Mouse (Mus musculus): Measurements from ENCODE around the gene Runx2. TPM values are rescaled to one million over a fixed set of nuclear protein-coding genes. Genes with fewer than 3 reads are reported as not detected.

Gene Runx2
- polyA plus RNA-seq, 1 experiment from 2014 or later = 4.0 TPM

- H3K36me3 ChIP-seq (ENCODE audit: insufficient read depth, low read length) = no peaks in the 10 kb centered on the region
- 91% methylated on average over 8 of the region's 8 CpGs for WGBS
- no peaks in the 10 kb centered on the region for H3K27me3 ChIP-seq (ENCODE audit: insufficient read depth, low read length)
- no peak for DNase-seq (ENCODE audit: low spot score)
- no peak overlapping the region for H3K27ac ChIP-seq
- no peak for TF ChIP-seq CTCF (IDR thresholded peaks at IDR 0.05; ENCODE audit: low read depth)
- H3K4me3 ChIP-seq (replicated peaks; ENCODE audit: low read depth, low read length) = no peak overlapping the region
- ATAC-seq (replicated peaks; ENCODE audit: low FRiP score, low read depth) = no peak
- no peaks in the 10 kb centered on the region for H3K9me3 ChIP-seq (replicated peaks; ENCODE audit: low read length)
- no peak overlapping the region for H3K4me2 ChIP-seq (ENCODE audit: low read length)
- H3K9ac ChIP-seq (ENCODE audit: low read depth, low read length) = no peak overlapping the region
- no peaks in the 10 kb centered on the region for H3K4me1 ChIP-seq (replicated peaks; ENCODE audit: insufficient read depth, low read length)
Measured at GRCm38 (mm10) chr17:44475910-44476309, 338.7 kb downstream of the Runx2 start.

GRCm38 (mm10) chr17:44474280-44474679 lies 340.3 kb downstream of the Runx2 start:
- Histone ChIP-seq H3K27me3 (ENCODE audit: insufficient read depth, low read length) (no peaks in the 10 kb centered on the region), H3K4me2 (ENCODE audit: low read length) (no peak overlapping the region), H3K9ac (ENCODE audit: low read depth, low read length) (no peak overlapping the region), H3K4me1 (replicated peaks; ENCODE audit: insufficient read depth, low read length) (no peaks in the 10 kb centered on the region), H3K27ac (no peak overlapping the region), H3K9me3 (replicated peaks; ENCODE audit: low read length) (no peaks in the 10 kb centered on the region), H3K4me3 (replicated peaks; ENCODE audit: low read depth, low read length) (no peak overlapping the region), H3K36me3 (ENCODE audit: insufficient read depth, low read length) (no peaks in the 10 kb centered on the region)
- no peak for DNase-seq (ENCODE audit: low spot score)
- WGBS = 67% methylated on average over 3 of the region's 3 CpGs
- no peak for ATAC-seq (replicated peaks; ENCODE audit: low FRiP score, low read depth)
- no peak for TF ChIP-seq CTCF (IDR thresholded peaks at IDR 0.05; ENCODE audit: low read depth)

GRCm38 (mm10) chr17:44472695-44473094 lies 341.9 kb downstream of the Runx2 start:
- Histone ChIP-seq H3K9me3 (replicated peaks; ENCODE audit: low read length) (no peaks in the 10 kb centered on the region), H3K36me3 (ENCODE audit: insufficient read depth, low read length) (no peaks in the 10 kb centered on the region), H3K27me3 (ENCODE audit: insufficient read depth, low read length) (no peaks in the 10 kb centered on the region), H3K4me1 (replicated peaks; ENCODE audit: insufficient read depth, low read length) (no peaks in the 10 kb centered on the region), H3K27ac (no peak overlapping the region), H3K9ac (ENCODE audit: low read depth, low read length) (no peak overlapping the region), H3K4me3 (replicated peaks; ENCODE audit: low read depth, low read length) (no peak overlapping the region), H3K4me2 (ENCODE audit: low read length) (no peak overlapping the region)
- ATAC-seq (replicated peaks; ENCODE audit: low FRiP score, low read depth) (no peak), DNase-seq (ENCODE audit: low spot score) (no peak)
- WGBS = 79% methylated on average over 7 of the region's 7 CpGs
- no peak for TF ChIP-seq CTCF (IDR thresholded peaks at IDR 0.05; ENCODE audit: low read depth)

GRCm38 (mm10) chr17:44463679-44464078 lies 350.9 kb downstream of the Runx2 start:
- DNase-seq (ENCODE audit: low spot score) = no peak
- 72% methylated on average over 4 of the region's 4 CpGs for WGBS
- Histone ChIP-seq H3K27ac (no peak overlapping the region), H3K27me3 (ENCODE audit: insufficient read depth, low read length) (no peaks in the 10 kb centered on the region), H3K4me3 (replicated peaks; ENCODE audit: low read depth, low read length) (no peak overlapping the region), H3K4me1 (replicated peaks; ENCODE audit: insufficient read depth, low read length) (no peaks in the 10 kb centered on the region), H3K9ac (ENCODE audit: low read depth, low read length) (no peak overlapping the region), H3K36me3 (ENCODE audit: insufficient read depth, low read length) (no peaks in the 10 kb centered on the region), H3K9me3 (replicated peaks; ENCODE audit: low read length) (no peaks in the 10 kb centered on the region), H3K4me2 (ENCODE audit: low read length) (no peak overlapping the region)
- no peak for TF ChIP-seq CTCF (IDR thresholded peaks at IDR 0.05; ENCODE audit: low read depth)
- ATAC-seq (replicated peaks; ENCODE audit: low FRiP score, low read depth) = no peak

GRCm38 (mm10) chr17:44460156-44460555 lies 354.4 kb downstream of the Runx2 start:
- Histone ChIP-seq H3K27me3 (ENCODE audit: insufficient read depth, low read length) (peaks cover 3% of the 10 kb centered on the region; the same call in 1 of the 2 replicates), H3K4me2 (ENCODE audit: low read length) (no peak overlapping the region), H3K4me3 (replicated peaks; ENCODE audit: low read depth, low read length) (no peak overlapping the region), H3K9me3 (replicated peaks; ENCODE audit: low read length) (no peaks in the 10 kb centered on the region), H3K36me3 (ENCODE audit: insufficient read depth, low read length) (no peaks in the 10 kb centered on the region), H3K27ac (no peak overlapping the region), H3K9ac (ENCODE audit: low read depth, low read length) (no peak overlapping the region), H3K4me1 (replicated peaks; ENCODE audit: insufficient read depth, low read length) (no peaks in the 10 kb centered on the region)
- WGBS = 92% methylated on average over 6 of the region's 6 CpGs
- no peak for DNase-seq (ENCODE audit: low spot score)
- TF ChIP-seq CTCF (IDR thresholded peaks at IDR 0.05; ENCODE audit: low read depth) = no peak
- ATAC-seq (replicated peaks; ENCODE audit: low FRiP score, low read depth) = no peak

- Histone ChIP-seq H3K4me1 (replicated peaks; ENCODE audit: insufficient read depth, low read length) (no peaks in the 10 kb centered on the region), H3K9me3 (replicated peaks; ENCODE audit: low read length) (no peaks in the 10 kb centered on the region), H3K27ac (no peak overlapping the region), H3K27me3 (ENCODE audit: insufficient read depth, low read length) (peaks cover 3% of the 10 kb centered on the region; the same call in 1 of the 2 replicates), H3K9ac (ENCODE audit: low read depth, low read length) (no peak overlapping the region), H3K4me3 (replicated peaks; ENCODE audit: low read depth, low read length) (no peak overlapping the region), H3K4me2 (ENCODE audit: low read length) (no peak overlapping the region), H3K36me3 (ENCODE audit: insufficient read depth, low read length) (no peaks in the 10 kb centered on the region)
- 92% methylated on average over 4 of the region's 4 CpGs for WGBS
- ATAC-seq (replicated peaks; ENCODE audit: low FRiP score, low read depth) (no peak), DNase-seq (ENCODE audit: low spot score) (no peak)
- no peak for TF ChIP-seq CTCF (IDR thresholded peaks at IDR 0.05; ENCODE audit: low read depth)
Measured at GRCm38 (mm10) chr17:44459029-44459428, 355.6 kb downstream of the Runx2 start.

GRCm38 (mm10) chr17:44456696-44457095 lies 357.9 kb downstream of the Runx2 start:
- H3K4me1 ChIP-seq (replicated peaks; ENCODE audit: insufficient read depth, low read length) = no peaks in the 10 kb centered on the region
- H3K4me2 ChIP-seq (ENCODE audit: low read length) = no peak overlapping the region
- no peak for DNase-seq (ENCODE audit: low spot score)
- H3K9ac ChIP-seq (ENCODE audit: low read depth, low read length) = no peak overlapping the region
- H3K9me3 ChIP-seq (replicated peaks; ENCODE audit: low read length) = no peaks in the 10 kb centered on the region
- no peak overlapping the region for H3K27ac ChIP-seq
- WGBS = 87% methylated on average over 3 of the region's 3 CpGs
- no peak for TF ChIP-seq CTCF (IDR thresholded peaks at IDR 0.05; ENCODE audit: low read depth)
- no peak overlapping the region for H3K4me3 ChIP-seq (replicated peaks; ENCODE audit: low read depth, low read length)
- ATAC-seq (replicated peaks; ENCODE audit: low FRiP score, low read depth) = no peak
- no peaks in the 10 kb centered on the region for H3K36me3 ChIP-seq (ENCODE audit: insufficient read depth, low read length)
- peaks cover 3% of the 10 kb centered on the region; the same call in 1 of the 2 replicates for H3K27me3 ChIP-seq (ENCODE audit: insufficient read depth, low read length)

All from kidney, postnatal 0 days (tissue).